Mouse (Mus musculus): Measurements from ENCODE around the gene Brsk1.

- TF ChIP-seq CTCF (conservative IDR thresholded peaks at IDR 0.05; ENCODE audit: low read length) (no peak), POU5F1 (IDR thresholded peaks at IDR 0.05; ENCODE audit: borderline replicate concordance, low read length) (no peak)
Observed at GRCm38 (mm10) chr7:4759670-4760069, 69.3 kb downstream of the Brsk1 start.
